Mouse (Mus musculus) C2C12 (cell line): Measurements from ENCODE around the gene Nrarp. TPM values are rescaled to one million over a fixed set of nuclear protein-coding genes. Genes with fewer than 3 reads are reported as not detected.
A peak's percentile ranks its signal among the peaks of the same experiment; 100 is the strongest.

Experiments
- H3K27me3 ChIP-seq: one replicate; pipeline ENCODE4 v1.6.1; 2011; ENCODE audit not compliant: control insufficient read depth, insufficient read depth, insufficient read length
- H3K36me3 ChIP-seq: one replicate; pipeline ENCODE4 v1.6.1; 2011; ENCODE audit not compliant: control insufficient read depth, insufficient read depth
- H3K4me3 ChIP-seq: one replicate; pipeline ENCODE4 v1.5.1; 2011; ENCODE audit warnings: mild to moderate bottlenecking, control low read depth; ENCODE audit not compliant: poor library complexity, insufficient read depth, severe bottlenecking
- H3K79me2 ChIP-seq: one replicate; pipeline ENCODE4 v1.6.1; 2011; ENCODE audit not compliant: control insufficient read depth, insufficient read depth
- H3K79me3 ChIP-seq: one replicate; pipeline ENCODE4 v1.6.1; 2011; ENCODE audit warnings: low read depth, control low read depth
- H3ac ChIP-seq: one replicate; pipeline ENCODE3; 2011; ENCODE audit warnings: low read depth; ENCODE audit not compliant: control insufficient read depth, insufficient read length
- CEBPB ChIP-seq: IDR thresholded peaks from one replicate; pipeline ENCODE4 v1.6.1; 2011; ENCODE audit warnings: low read depth, mild to moderate bottlenecking, control low read depth, moderate library complexity
- CTCF ChIP-seq: IDR thresholded peaks from one replicate; pipeline ENCODE4 v1.5.1; 2011; ENCODE audit not compliant: control insufficient read depth, insufficient read depth, insufficient read length
- FOSL1 ChIP-seq: IDR thresholded peaks from one replicate; pipeline ENCODE4 v1.8.0; 2011; ENCODE audit warnings: mild to moderate bottlenecking, low read length; ENCODE audit not compliant: poor library complexity, insufficient read depth, severe bottlenecking
- MAX ChIP-seq: IDR thresholded peaks from one replicate; pipeline ENCODE4 v1.6.1; 2011; ENCODE audit warnings: mild to moderate bottlenecking, control low read depth
- MYOD1 ChIP-seq: IDR thresholded peaks from one replicate; pipeline ENCODE4 v1.6.1; 2011; ENCODE audit warnings: low read depth; ENCODE audit not compliant: control insufficient read depth, insufficient read length
- MYOG ChIP-seq: IDR thresholded peaks from one replicate; pipeline ENCODE4 v1.6.1; 2011; ENCODE audit not compliant: control insufficient read depth, insufficient read length; ENCODE audit errors: extremely low read depth
- USF1 ChIP-seq: IDR thresholded peaks from one replicate; pipeline ENCODE4 v1.6.1; 2011; ENCODE audit warnings: low read depth, mild to moderate bottlenecking, control low read depth, moderate library complexity
- polyA plus RNA-seq: library from polyadenylated mRNA; unstranded; fragments of >200 nt; fragmentation: generic; extraction: Trizol; gene quantifications from one replicate; pipeline ENCODE4 v1.2.1, GENCODE M21; 2012; ENCODE audit warnings: missing spikeins

Gene Nrarp
- polyA plus RNA-seq, 1 experiment = 0.56 TPM

GRCm38 (mm10) chr2:25157655-25158054 lies 22.9 kb upstream of the Nrarp start:
- H3K36me3 ChIP-seq = no peaks in the 10 kb centered on the region
- H3ac ChIP-seq = no peak overlapping the region
- peak; percentile 14 for TF ChIP-seq CTCF
- no peak for TF ChIP-seq MYOD1
- no peak for TF ChIP-seq USF1
- no peak for TF ChIP-seq FOSL1
- TF ChIP-seq MYOG = no peak
- no peak for TF ChIP-seq CEBPB

GRCm38 (mm10) chr2:25167481-25167880 lies 13.1 kb upstream of the Nrarp start:
- H3ac ChIP-seq = no peak overlapping the region
- H3K27me3 ChIP-seq = peaks cover 16% of the 10 kb centered on the region
- H3K4me3 ChIP-seq = no peak overlapping the region
- H3K79me2 ChIP-seq = no peaks in the 10 kb centered on the region
- no peaks in the 10 kb centered on the region for H3K36me3 ChIP-seq
- H3K79me3 ChIP-seq = no peaks in the 10 kb centered on the region
- TF ChIP-seq MYOG (no peak), CEBPB (no peak)

More at GRCm38 (mm10) chr2:25157655-25158054, 22.9 kb upstream of the Nrarp start:
- peaks cover 4% of the 10 kb centered on the region for H3K27me3 ChIP-seq
- H3K4me3 ChIP-seq = no peak overlapping the region
- no peaks in the 10 kb centered on the region for H3K79me3 ChIP-seq
- H3K79me2 ChIP-seq = no peaks in the 10 kb centered on the region

- peaks cover 12% of the 10 kb centered on the region for H3K27me3 ChIP-seq
- TF ChIP-seq FOSL1 (no peak), CEBPB (no peak), USF1 (no peak), MYOD1 (no peak), MAX (no peak), CTCF (no peak)
Observed at GRCm38 (mm10) chr2:25167919-25168664, 12.5 kb upstream of the Nrarp start.

GRCm38 (mm10) chr2:25168665-25168978 lies 11.9 kb upstream of the Nrarp start:
- Histone ChIP-seq H3K79me2 (no peaks in the 10 kb centered on the region), H3K36me3 (no peaks in the 10 kb centered on the region), H3ac (no peak overlapping the region), H3K27me3 (peaks cover 7% of the 10 kb centered on the region), H3K79me3 (no peaks in the 10 kb centered on the region), H3K4me3 (no peak overlapping the region)
- no peak for TF ChIP-seq FOSL1
- no peak for TF ChIP-seq MYOG

More at GRCm38 (mm10) chr2:25167919-25168664, 12.5 kb upstream of the Nrarp start:
- Histone ChIP-seq H3K79me3 (no peaks in the 10 kb centered on the region), H3ac (no peak overlapping the region), H3K36me3 (no peaks in the 10 kb centered on the region), H3K4me3 (no peak overlapping the region), H3K79me2 (no peaks in the 10 kb centered on the region)

GRCm38 (mm10) chr2:25169778-25170177 lies 10.8 kb upstream of the Nrarp start:
- H3K36me3 ChIP-seq = no peaks in the 10 kb centered on the region
- H3ac ChIP-seq = no peak overlapping the region
- no peaks in the 10 kb centered on the region for H3K79me2 ChIP-seq
- TF ChIP-seq CTCF (no peak), CEBPB (no peak), MYOG (no peak), MYOD1 (no peak), MAX (no peak), FOSL1 (no peak), USF1 (no peak)
- H3K27me3 ChIP-seq = no peaks in the 10 kb centered on the region
- H3K79me3 ChIP-seq = no peaks in the 10 kb centered on the region
- H3K4me3 ChIP-seq = no peak overlapping the region

GRCm38 (mm10) chr2:25170326-25171100 lies 10.0 kb upstream of the Nrarp start:
- H3K27me3 ChIP-seq = no peaks in the 10 kb centered on the region
- H3K79me3 ChIP-seq = no peaks in the 10 kb centered on the region
- H3K79me2 ChIP-seq = no peaks in the 10 kb centered on the region
- no peaks in the 10 kb centered on the region for H3K36me3 ChIP-seq
- TF ChIP-seq CEBPB = no peak
- TF ChIP-seq FOSL1 = no peak
- TF ChIP-seq CTCF = no peak
- no peak for TF ChIP-seq MYOD1
- TF ChIP-seq MYOG = no peak
- no peak for TF ChIP-seq MAX
- TF ChIP-seq USF1 = no peak
- no peak overlapping the region for H3K4me3 ChIP-seq
- H3ac ChIP-seq = no peak overlapping the region
